Mouse (Mus musculus) heart, embryonic 16.5 days (tissue): ENCODE results near the gene Ficd. TPM values are rescaled to one million over a fixed set of nuclear protein-coding genes. Genes with fewer than 3 reads are reported as not detected.

Source experiments
- ATAC-seq: fragments of 200-750 bp; cut with Nextera tagmentation; replicated peaks from 2 replicates; pipeline ENCODE4 v1.8.0; 2017; ENCODE audit warnings: moderate number of reproducible peaks; ENCODE audit not compliant: insufficient read depth, low FRiP score; ENCODE audit errors: extremely low read depth
- H3K27ac ChIP-seq: fragments of 300-500 bp; sonication (generic); 2 replicates; pipeline ENCODE4 v1.5.1; 2014; ENCODE audit warnings: mild to moderate bottlenecking, low read length, control low read depth, moderate library complexity
- H3K27me3 ChIP-seq: fragments of 300-500 bp; sonication (generic); 2 replicates; pipeline ENCODE4 v1.6.1; 2014; ENCODE audit warnings: low read length, mixed read lengths; ENCODE audit not compliant: control insufficient read depth, insufficient read depth
- H3K36me3 ChIP-seq: fragments of 300-500 bp; sonication (generic); 2 replicates; pipeline ENCODE4 v1.6.1; 2014; ENCODE audit not compliant: control insufficient read depth, insufficient read depth
- H3K4me1 ChIP-seq: fragments of 300-500 bp; sonication (generic); 2 replicates; pipeline ENCODE4 v1.6.1; 2014; ENCODE audit warnings: low read length, mixed read lengths; ENCODE audit not compliant: control insufficient read depth, insufficient read depth
- H3K4me2 ChIP-seq: fragments of 300-500 bp; sonication (generic); 2 replicates; pipeline ENCODE4 v1.6.1; 2014; ENCODE audit warnings: low read depth, mild to moderate bottlenecking, control low read depth, low read length
- H3K4me3 ChIP-seq: fragments of 300-500 bp; sonication (generic); 2 replicates; pipeline ENCODE4 v1.5.1; 2014; ENCODE audit warnings: mild to moderate bottlenecking, control low read depth, low read length
- H3K9ac ChIP-seq: fragments of 300-500 bp; sonication (generic); 2 replicates; pipeline ENCODE4 v1.6.1; 2014; ENCODE audit warnings: low read length, control low read depth
- H3K9me3 ChIP-seq: fragments of 300-500 bp; sonication (generic); replicated peaks from 2 replicates; pipeline ENCODE4 v1.6.1; 2016; ENCODE audit warnings: low read length; ENCODE audit not compliant: control insufficient read depth
- WGBS: fragments of 180-500 bp; shearing (Covaris S2); extraction: QIAGEN DNeasy Blood & Tissue Kit; methylation state at CpG from one replicate; pipeline ENCODE4 v1.1.7; 2014; 5-methylcytosine and 5-hydroxymethylcytosine counted together
- polyA plus RNA-seq: library from polyadenylated mRNA; unstranded; fragments of >200 nt; fragmentation: Nextera tagmentation; extraction: Ambion mirVana; gene quantifications from 2 replicates; pipeline ENCODE4 v1.2.1, GENCODE M21; 2015

Ficd gene
- polyA plus RNA-seq, 1 experiment from 2014 or later = 6.3 TPM

DNA sequence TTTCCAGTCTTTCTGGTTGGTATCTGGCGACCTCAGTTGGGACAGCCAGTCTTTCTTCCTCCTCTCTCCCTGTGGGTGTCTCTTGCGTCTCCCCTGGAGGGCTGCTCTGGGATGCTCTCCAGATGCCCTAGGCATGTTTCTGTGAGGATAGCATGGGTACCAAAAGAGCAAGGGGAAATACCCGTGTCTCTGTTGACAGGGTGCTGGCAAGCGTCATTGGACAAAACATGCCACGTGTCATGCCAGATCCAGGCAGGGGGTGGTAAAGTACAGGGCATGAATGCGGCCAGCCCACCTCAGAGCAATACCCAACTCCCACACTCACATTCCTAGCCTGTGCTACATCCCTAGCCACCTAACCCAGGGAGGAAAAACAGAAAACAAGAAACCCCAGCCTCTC is 9.0 kb upstream of the Ficd start:
- Histone ChIP-seq H3K4me3 (no peak overlapping the region), H3K27ac (no peak overlapping the region), H3K36me3 (no peaks in the 10 kb centered on the region), H3K9me3 (no peaks in the 10 kb centered on the region), H3K4me1 (no peaks in the 10 kb centered on the region), H3K9ac (no peak overlapping the region), H3K4me2 (no peak overlapping the region), H3K27me3 (peaks cover 11% of the 10 kb centered on the region)
- no peak for ATAC-seq
- WGBS = 55% methylated on average over 6 of the region's 6 CpGs

DNA sequence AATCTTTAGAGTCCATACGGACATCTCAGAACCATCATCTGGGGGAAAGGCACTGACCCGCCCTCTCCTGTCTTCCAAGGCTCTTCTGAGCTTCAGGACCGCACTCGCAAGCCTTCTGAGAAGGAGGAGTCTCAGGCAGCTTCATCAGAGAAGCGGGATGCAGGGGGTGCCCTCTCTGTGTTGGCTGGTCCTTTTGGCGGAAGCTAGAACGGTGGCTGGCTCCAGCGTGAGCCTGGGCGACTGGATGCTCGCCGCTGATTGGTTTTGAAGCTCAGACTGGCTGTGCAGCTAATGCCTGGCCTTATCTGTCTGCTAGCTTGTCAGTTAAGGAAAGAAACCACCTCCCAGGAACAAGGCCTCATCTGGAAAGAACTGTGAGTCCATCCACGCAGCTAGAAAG is 8.4 kb upstream of the Ficd start:
- H3K36me3 ChIP-seq = no peaks in the 10 kb centered on the region
- no peak overlapping the region for H3K27ac ChIP-seq
- peaks cover 11% of the 10 kb centered on the region for H3K27me3 ChIP-seq
- WGBS = 35% methylated on average over 12 of the region's 12 CpGs
- ATAC-seq = no peak
- H3K9me3 ChIP-seq = no peaks in the 10 kb centered on the region
- H3K9ac ChIP-seq = no peak overlapping the region
- H3K4me3 ChIP-seq = no peak overlapping the region
- H3K4me1 ChIP-seq = no peaks in the 10 kb centered on the region
- no peak overlapping the region for H3K4me2 ChIP-seq

DNA sequence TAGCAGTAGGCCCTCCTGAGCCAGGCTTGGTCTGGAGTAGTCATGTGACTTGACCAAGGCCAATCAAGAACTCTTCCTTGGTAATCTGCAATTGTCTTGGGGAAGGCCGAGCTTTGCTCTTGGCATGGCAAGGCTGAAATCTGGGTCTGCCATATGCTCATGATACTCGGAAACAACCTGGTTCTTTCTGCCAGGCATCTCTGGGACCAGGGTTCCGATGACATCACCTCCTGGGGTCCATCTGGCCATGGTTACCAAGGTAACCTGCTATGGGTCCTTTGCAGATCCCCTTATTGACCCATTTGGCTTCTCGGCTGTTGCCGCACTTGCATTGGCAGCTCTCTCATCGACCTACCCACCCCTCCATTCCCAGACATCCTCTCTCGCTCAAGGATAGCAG is 7.6 kb upstream of the Ficd start:
- no peaks in the 10 kb centered on the region for H3K9me3 ChIP-seq
- 84% methylated on average over 7 of the region's 7 CpGs for WGBS
- peaks cover 11% of the 10 kb centered on the region for H3K27me3 ChIP-seq
- H3K4me2 ChIP-seq = no peak overlapping the region
- no peaks in the 10 kb centered on the region for H3K4me1 ChIP-seq
- H3K36me3 ChIP-seq = no peaks in the 10 kb centered on the region
- H3K4me3 ChIP-seq = no peak overlapping the region
- ATAC-seq = no peak
- no peak overlapping the region for H3K27ac ChIP-seq
- no peak overlapping the region for H3K9ac ChIP-seq

DNA sequence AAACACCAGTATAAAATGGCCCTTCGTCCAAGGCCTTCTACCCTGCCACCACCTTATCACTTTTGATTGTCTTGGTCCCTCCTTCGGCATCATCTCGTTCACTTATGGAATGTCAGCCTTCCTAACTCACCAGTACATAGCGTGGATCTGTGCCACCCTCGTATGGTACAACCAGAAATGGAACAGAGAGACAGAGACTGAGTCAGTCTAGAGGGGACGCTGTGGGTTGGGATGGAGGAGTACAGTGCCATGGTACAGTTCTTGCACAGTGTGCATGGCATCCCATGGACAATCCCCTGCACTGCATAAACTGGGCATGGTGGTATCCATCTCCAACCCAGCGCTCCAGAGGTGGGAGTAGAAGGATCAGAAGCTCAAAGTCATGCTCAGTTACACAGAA is 6.9 kb upstream of the Ficd start:
- no peak overlapping the region for H3K27ac ChIP-seq
- WGBS = 77% methylated on average over 7 of the region's 7 CpGs
- H3K4me1 ChIP-seq = no peaks in the 10 kb centered on the region
- no peak overlapping the region for H3K4me3 ChIP-seq
- no peaks in the 10 kb centered on the region for H3K9me3 ChIP-seq
- peaks cover 11% of the 10 kb centered on the region for H3K27me3 ChIP-seq
- H3K9ac ChIP-seq = no peak overlapping the region
- no peak for ATAC-seq
- H3K36me3 ChIP-seq = no peaks in the 10 kb centered on the region
- H3K4me2 ChIP-seq = no peak overlapping the region

DNA sequence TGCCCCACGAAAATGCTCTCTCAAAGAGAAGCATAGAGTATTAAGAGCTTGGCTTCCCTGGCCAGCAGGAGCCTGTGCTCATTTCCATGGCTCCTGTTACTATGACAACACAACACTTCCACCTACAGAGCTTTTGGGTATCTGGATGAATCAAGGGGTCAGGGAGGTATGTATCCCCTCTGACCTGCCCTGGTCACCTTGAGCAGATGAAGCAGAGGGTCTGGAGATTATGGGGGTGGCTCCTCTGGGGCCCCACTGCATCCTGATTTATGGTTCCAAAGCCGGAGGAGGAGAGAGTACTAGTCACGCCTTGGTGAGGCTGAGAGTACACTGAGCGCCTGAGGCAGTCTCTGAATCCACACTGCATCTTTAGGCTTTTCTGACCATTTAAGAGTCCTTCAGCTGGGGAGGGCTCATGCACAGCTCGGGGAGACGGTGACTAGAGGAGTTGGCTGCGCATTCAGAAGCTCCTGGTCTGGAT is 4.9 kb upstream of the Ficd start:
- H3K36me3 ChIP-seq = no peaks in the 10 kb centered on the region
- no peak overlapping the region for H3K4me2 ChIP-seq
- peaks cover 6% of the 10 kb centered on the region for H3K27me3 ChIP-seq
- H3K9ac ChIP-seq = no peak overlapping the region
- no peak overlapping the region for H3K27ac ChIP-seq
- no peaks in the 10 kb centered on the region for H3K9me3 ChIP-seq
- no peak overlapping the region for H3K4me3 ChIP-seq
- ATAC-seq = no peak
- peaks cover 5% of the 10 kb centered on the region for H3K4me1 ChIP-seq
- 70% methylated on average over 7 of the region's 7 CpGs for WGBS

DNA sequence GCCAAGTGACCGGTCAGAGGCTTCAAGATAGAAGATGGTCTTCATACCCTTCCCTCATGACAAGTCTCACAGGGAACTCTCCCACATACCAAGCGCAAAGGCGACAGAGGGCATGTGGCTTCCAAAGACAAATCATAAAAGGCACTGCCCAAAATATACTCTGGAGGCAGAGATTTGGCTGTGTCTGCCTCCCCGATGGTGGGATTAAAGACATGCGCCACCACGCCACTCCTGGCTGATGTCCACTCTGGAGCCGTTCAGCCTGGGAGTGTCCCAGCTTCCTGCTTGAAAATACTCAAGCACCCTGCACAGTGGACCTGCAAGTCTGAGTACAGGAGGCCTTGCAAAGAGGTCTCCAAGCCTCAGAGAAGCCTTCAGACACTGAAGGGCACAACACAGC is 4.4 kb upstream of the Ficd start:
- Histone ChIP-seq H3K36me3 (no peaks in the 10 kb centered on the region), H3K9me3 (no peaks in the 10 kb centered on the region), H3K27ac (no peak overlapping the region), H3K27me3 (peaks cover 4% of the 10 kb centered on the region), H3K4me3 (no peak overlapping the region), H3K4me1 (peaks cover 7% of the 10 kb centered on the region), H3K4me2 (no peak overlapping the region), H3K9ac (no peak overlapping the region)
- ATAC-seq = no peak
- 79% methylated on average over 7 of the region's 7 CpGs for WGBS

DNA sequence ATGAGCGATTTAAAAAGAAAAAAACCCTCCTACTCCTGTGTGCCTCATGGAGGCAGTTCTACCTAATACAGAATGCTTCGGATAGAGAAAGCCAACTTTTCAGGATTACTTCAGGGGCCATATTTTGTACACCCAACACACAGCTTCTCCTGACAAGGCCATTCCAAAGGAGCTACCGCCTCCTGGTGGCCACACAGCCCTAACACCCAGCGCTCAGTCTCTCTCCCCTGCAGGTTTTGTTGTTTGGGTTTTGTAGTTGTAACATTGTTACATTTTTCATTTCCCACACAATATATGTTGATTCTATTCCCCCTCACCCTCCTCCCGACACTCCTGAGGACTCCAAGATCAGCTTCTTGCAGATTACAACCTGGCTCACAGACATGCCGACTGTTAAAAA is 3.4 kb upstream of the Ficd start:
- Histone ChIP-seq H3K27me3 (peaks cover 2% of the 10 kb centered on the region; the same call in 1 of the 2 replicates), H3K4me2 (no peak overlapping the region), H3K4me1 (peaks cover 14% of the 10 kb centered on the region), H3K9ac (no peak overlapping the region), H3K4me3 (no peak overlapping the region), H3K36me3 (no peaks in the 10 kb centered on the region), H3K27ac (no peak overlapping the region), H3K9me3 (no peaks in the 10 kb centered on the region)
- no peak for ATAC-seq
- WGBS = 20% methylated on average over 6 of the region's 6 CpGs

DNA sequence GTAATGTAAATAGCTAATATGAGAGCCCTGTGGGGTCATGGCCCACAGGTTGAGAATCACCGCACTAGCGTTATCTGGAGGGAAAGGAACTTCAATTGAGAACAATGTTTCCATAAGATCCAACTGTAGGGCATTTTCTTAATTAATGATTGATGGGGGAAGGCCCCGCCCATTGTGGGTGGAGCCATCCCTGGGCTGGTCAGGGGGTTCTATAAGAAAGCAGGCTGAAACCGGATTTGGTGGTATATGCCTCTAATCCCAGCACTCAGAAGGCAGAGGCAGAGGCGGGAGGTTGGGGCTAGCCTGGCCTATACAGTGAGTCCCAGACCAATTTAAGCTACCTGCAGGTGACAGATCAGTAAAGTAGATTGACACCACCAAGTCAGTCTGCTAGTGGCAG is 1.2 kb upstream of the Ficd start:
- peaks cover 14% of the 10 kb centered on the region for H3K4me1 ChIP-seq
- 68% methylated on average over 5 of the region's 5 CpGs for WGBS
- H3K4me3 ChIP-seq = no peak overlapping the region
- H3K36me3 ChIP-seq = peaks cover 10% of the 10 kb centered on the region
- ATAC-seq = no peak
- H3K27me3 ChIP-seq = no peaks in the 10 kb centered on the region
- no peak overlapping the region for H3K4me2 ChIP-seq
- H3K27ac ChIP-seq = no peak overlapping the region
- H3K9me3 ChIP-seq = no peaks in the 10 kb centered on the region
- no peak overlapping the region for H3K9ac ChIP-seq

DNA sequence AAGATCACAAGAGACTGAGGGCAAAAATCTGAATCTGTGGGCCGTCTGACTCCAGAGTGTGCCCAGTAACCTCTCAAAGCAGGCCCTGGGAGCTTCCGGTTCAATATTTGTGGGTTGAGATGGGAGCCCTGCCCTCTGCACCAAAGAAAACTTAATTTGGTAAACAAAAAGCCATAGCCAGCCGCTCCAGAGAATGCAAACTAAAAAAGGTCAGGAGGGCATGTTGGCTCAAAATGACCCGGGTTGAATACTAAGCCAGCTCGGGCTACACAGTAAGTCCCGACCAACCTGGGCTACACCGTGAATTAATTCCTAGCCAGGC is 619 bp upstream of the Ficd start:
- Histone ChIP-seq H3K27me3 (no peaks in the 10 kb centered on the region), H3K9me3 (no peaks in the 10 kb centered on the region), H3K27ac (peak overlapping the region; percentile 91), H3K9ac (peak overlapping the region; percentile 78), H3K4me1 (peaks cover 14% of the 10 kb centered on the region), H3K4me3 (peak overlapping the region; percentile 81), H3K4me2 (peak overlapping the region; percentile 84), H3K36me3 (peaks cover 12% of the 10 kb centered on the region)
- no peak for ATAC-seq
- WGBS = 37% methylated on average over 7 of the region's 7 CpGs

DNA sequence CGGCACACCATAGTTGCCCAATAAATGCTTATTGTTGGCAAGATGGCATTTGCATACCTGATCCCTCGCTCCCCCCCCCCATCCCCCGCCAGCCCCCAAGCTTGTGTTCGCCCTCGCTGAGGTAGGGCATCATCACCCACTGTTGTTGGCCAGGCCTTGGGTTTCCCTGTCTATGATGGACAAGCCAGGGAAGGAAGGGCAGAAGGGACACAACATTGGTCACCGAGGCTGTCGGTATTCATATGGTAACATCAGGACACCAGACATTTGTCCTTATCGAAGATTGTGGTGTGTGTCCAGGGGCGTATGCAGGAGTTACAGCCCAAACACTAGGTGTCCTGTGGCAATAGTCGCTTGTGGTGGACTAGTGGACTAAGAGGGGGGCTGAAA is 505 bp downstream of the Ficd start:
- H3K4me2 ChIP-seq = peak overlapping the region; percentile 92
- ATAC-seq = 0 out of 2 replicates have a peak, but pooled peaks have one; percentile 0
- no peaks in the 10 kb centered on the region for H3K9me3 ChIP-seq
- no peaks in the 10 kb centered on the region for H3K27me3 ChIP-seq
- 3% methylated on average over 10 of the region's 10 CpGs for WGBS
- peaks cover 14% of the 10 kb centered on the region for H3K4me1 ChIP-seq
- peak overlapping the region; percentile 81 for H3K4me3 ChIP-seq
- H3K27ac ChIP-seq = peak overlapping the region; percentile 91
- peak overlapping the region; percentile 80 for H3K9ac ChIP-seq
- peaks cover 22% of the 10 kb centered on the region for H3K36me3 ChIP-seq
